10 mouse cellular contexts compared by ENCODE assay signal in genomic region chr15:80253530-80253929, GRCm38 (mm10). TPM values are rescaled to one million over a fixed set of nuclear protein-coding genes. Genes with fewer than 3 reads are reported as not detected.
DNase-seq lines count a peak whose midpoint lies in the region; ATAC-seq lines count a peak whose summit lies in the region.
"Had no signal": no experiment of that assay in that cellular context is flagged by ENCODE, and none has a peak within 500 bp of the region (broad histone marks: within the 10 kb centered on the region; RNA-seq: fewer than 3 reads in every experiment).

No protein-coding gene starts in this region.

- peaks cover 65% of the 10 kb centered on the region for H3K36me3 ChIP-seq in kidney, embryonic 15.5 days
- peaks cover 11% of the 10 kb centered on the region for H3K36me3 ChIP-seq in embryonic facial prominence, embryonic 11.5 days (replicated peaks; ENCODE audit: control insufficient read depth, insufficient read depth, low read depth, low read length)
- peaks cover 31% of the 10 kb centered on the region for H3K36me3 ChIP-seq in midbrain, embryonic 16.5 days (ENCODE audit: control insufficient read depth, insufficient read depth, low read length)

- no peak for ATAC-seq in kidney, embryonic 15.5 days (replicated peaks; ENCODE audit: low FRiP score)
- no peak for ATAC-seq in embryonic facial prominence, embryonic 11.5 days (replicated peaks; ENCODE audit: insufficient number of reproducible peaks, low FRiP score, low TSS enrichment, low read depth)
- no peak for ATAC-seq in midbrain, embryonic 16.5 days
- ATAC-seq in inflammation-experienced regulatory T-cells, adult 6 months = no peak

- 16% methylated on average over 2 of the region's 2 CpGs for WGBS in kidney, embryonic 15.5 days
- WGBS in embryonic facial prominence, embryonic 11.5 days = 32% methylated on average over 2 of the region's 2 CpGs
- 47% methylated on average over 2 of the region's 2 CpGs for WGBS in midbrain, embryonic 16.5 days

- peaks cover 43% of the 10 kb centered on the region for H3K4me1 ChIP-seq in kidney, embryonic 15.5 days
- no peaks in the 10 kb centered on the region; the same call in 1 of the 2 replicates for H3K4me1 ChIP-seq in embryonic facial prominence, embryonic 11.5 days (ENCODE audit: control insufficient read depth, insufficient read depth, low read length)
- H3K4me1 ChIP-seq in midbrain, embryonic 16.5 days (ENCODE audit: control insufficient read depth, insufficient read depth, low read length) = peaks cover 26% of the 10 kb centered on the region

- no peak for DNase-seq in kidney, adult 18-20 months
- peak; percentile 80 for DNase-seq in embryonic facial prominence, embryonic 11.5 days (ENCODE audit: low spot score)
- DNase-seq in hindlimb bud, embryonic 11.5 days (ENCODE audit: extremely low spot score, low read depth, low spot score) = peak; percentile 63
- no peak for DNase-seq in adrenal gland, postnatal 25 days
- DNase-seq in ovary, adult 18-20 months (ENCODE audit: low spot score) = no peak

- H3K9me3 ChIP-seq in kidney, embryonic 15.5 days (replicated peaks) = no peaks in the 10 kb centered on the region
- H3K9me3 ChIP-seq in embryonic facial prominence, embryonic 11.5 days (replicated peaks; ENCODE audit: control insufficient read depth, low read length) = no peaks in the 10 kb centered on the region
- no peaks in the 10 kb centered on the region for H3K9me3 ChIP-seq in midbrain, embryonic 16.5 days (replicated peaks; ENCODE audit: control insufficient read depth, low read length, poor library complexity, severe bottlenecking)
- H3K9me3 ChIP-seq: megakaryocyte, embryonic 14.5 days had no signal

- peak overlapping the region; percentile 98 for H3K27ac ChIP-seq in kidney, embryonic 15.5 days
- H3K27ac ChIP-seq in embryonic facial prominence, embryonic 11.5 days (replicated peaks; ENCODE audit: low read depth, low read length) = peak overlapping the region; percentile 70; the same call in 1 of the 2 replicates
- H3K27ac ChIP-seq in midbrain, embryonic 16.5 days (ENCODE audit: low read length) = peak overlapping the region; percentile 97

- peak overlapping the region; percentile 88 for H3K4me2 ChIP-seq in kidney, embryonic 15.5 days
- no peak overlapping the region for H3K4me2 ChIP-seq in embryonic facial prominence, embryonic 11.5 days (ENCODE audit: low read depth, low read length)
- H3K4me2 ChIP-seq in midbrain, embryonic 16.5 days (ENCODE audit: low read length) = no peak overlapping the region

- 0 out of 2 replicates have a peak overlapping the region, but pooled peaks have one; percentile 57 for H3K9ac ChIP-seq in kidney, embryonic 15.5 days
- no peak overlapping the region for H3K9ac ChIP-seq in embryonic facial prominence, embryonic 11.5 days (replicated peaks; ENCODE audit: low read length)
- H3K9ac ChIP-seq in midbrain, embryonic 16.5 days (ENCODE audit: low read depth, low read length) = no peak overlapping the region

- H3K27me3 ChIP-seq in kidney, embryonic 15.5 days = no peaks in the 10 kb centered on the region
- H3K27me3 ChIP-seq in embryonic facial prominence, embryonic 11.5 days (ENCODE audit: control insufficient read depth, insufficient read depth, low read length) = no peaks in the 10 kb centered on the region
- H3K27me3 ChIP-seq in midbrain, embryonic 16.5 days (ENCODE audit: control insufficient read depth, insufficient read depth, low read depth, low read length) = no peaks in the 10 kb centered on the region
- H3K27me3 ChIP-seq: megakaryocyte, embryonic 14.5 days had no signal

- no peak overlapping the region for H3K4me3 ChIP-seq in kidney, embryonic 15.5 days (replicated peaks)
- H3K4me3 ChIP-seq in embryonic facial prominence, embryonic 11.5 days (ENCODE audit: low read depth, low read length) = no peak overlapping the region
- no peak overlapping the region for H3K4me3 ChIP-seq in midbrain, embryonic 16.5 days (ENCODE audit: low read depth, low read length)

RNA-seq across cellular contexts. Expression of gene Atf4, which starts 1.5 kb away (rescaled TPM):
- polyA plus RNA-seq in kidney, embryonic 15.5 days (2015; fragmentation: Nextera tagmentation; extraction: Ambion mirVana) = 127 and 131 TPM in 2 replicates
- polyA plus RNA-seq in embryonic facial prominence, embryonic 11.5 days (2014; fragmentation: Nextera tagmentation; extraction: Ambion mirVana) = 120 and 123 TPM in 2 replicates
- 125 and 131 TPM in 2 replicates for polyA plus RNA-seq in midbrain, embryonic 16.5 days (2015; fragmentation: Nextera tagmentation; extraction: Ambion mirVana)
- polyA plus RNA-seq in inflammation-experienced regulatory T-cells, adult 6 months (2017; shearing (Covaris generic)) = 10 to 100 TPM; 78.7 to 96.6 (median 84.8) TPM
- total RNA-seq in adrenal gland, postnatal 25 days (2021) = 194 and 214 TPM in 2 replicates

RNA-seq across cellular contexts. Expression of gene Rps19bp1, which starts 10.6 kb away (rescaled TPM):
- 57.3 and 58.8 TPM in 2 replicates for polyA plus RNA-seq in kidney, embryonic 15.5 days (2015; fragmentation: Nextera tagmentation; extraction: Ambion mirVana)
- 81.3 and 83.1 TPM in 2 replicates for polyA plus RNA-seq in embryonic facial prominence, embryonic 11.5 days (2014; fragmentation: Nextera tagmentation; extraction: Ambion mirVana)
- polyA plus RNA-seq in midbrain, embryonic 16.5 days (2015; fragmentation: Nextera tagmentation; extraction: Ambion mirVana) = 74.9 and 79.6 TPM in 2 replicates
- 10 to 100 TPM; 19.9 to 24.4 (median 21.7) TPM for polyA plus RNA-seq in inflammation-experienced regulatory T-cells, adult 6 months (2017; shearing (Covaris generic))
- total RNA-seq in adrenal gland, postnatal 25 days (2021) = 36.2 and 37.9 TPM in 2 replicates

RNA-seq across cellular contexts. Expression of gene AC140267.1, which starts 17.9 kb away (rescaled TPM):
- not detected in 2 replicates for polyA plus RNA-seq in kidney, embryonic 15.5 days (2015; fragmentation: Nextera tagmentation; extraction: Ambion mirVana)
- not detected in 2 replicates for polyA plus RNA-seq in embryonic facial prominence, embryonic 11.5 days (2014; fragmentation: Nextera tagmentation; extraction: Ambion mirVana)
- 5.5 TPM in 1 of 2 replicates, not detected in the other for polyA plus RNA-seq in midbrain, embryonic 16.5 days (2015; fragmentation: Nextera tagmentation; extraction: Ambion mirVana)
- 10 to 100 TPM in 1 of 3 experiments, not detected in 2; 10.7 TPM for polyA plus RNA-seq in inflammation-experienced regulatory T-cells, adult 6 months (2017; shearing (Covaris generic))
- total RNA-seq in adrenal gland, postnatal 25 days (2021) = 16.0 TPM in 1 of 2 replicates, not detected in the other
- polyA plus RNA-seq: urinary bladder, adult 2 months had no signal

RNA-seq across cellular contexts. Expression of gene Mief1, which starts 19.7 kb away (rescaled TPM):
- 35.3 and 37.6 TPM in 2 replicates for polyA plus RNA-seq in kidney, embryonic 15.5 days (2015; fragmentation: Nextera tagmentation; extraction: Ambion mirVana)
- 35.7 and 36.7 TPM in 2 replicates for polyA plus RNA-seq in embryonic facial prominence, embryonic 11.5 days (2014; fragmentation: Nextera tagmentation; extraction: Ambion mirVana)
- polyA plus RNA-seq in midbrain, embryonic 16.5 days (2015; fragmentation: Nextera tagmentation; extraction: Ambion mirVana) = 35.2 and 37.4 TPM in 2 replicates
- 10 to 100 TPM; 29.1 to 39.4 (median 34.2) TPM for polyA plus RNA-seq in inflammation-experienced regulatory T-cells, adult 6 months (2017; shearing (Covaris generic))
- 40.2 and 50.5 TPM in 2 replicates for total RNA-seq in adrenal gland, postnatal 25 days (2021)

RNA-seq across cellular contexts. Expression of gene Cacna1i, which starts 33.5 kb away (rescaled TPM):
- 0.03 TPM in 1 of 2 replicates, not detected in the other for polyA plus RNA-seq in kidney, embryonic 15.5 days (2015; fragmentation: Nextera tagmentation; extraction: Ambion mirVana)
- 0.11 TPM in 1 of 2 replicates, not detected in the other for polyA plus RNA-seq in embryonic facial prominence, embryonic 11.5 days (2014; fragmentation: Nextera tagmentation; extraction: Ambion mirVana)
- polyA plus RNA-seq in midbrain, embryonic 16.5 days (2015; fragmentation: Nextera tagmentation; extraction: Ambion mirVana) = 1.0 and 1.4 TPM in 2 replicates
- polyA plus RNA-seq in inflammation-experienced regulatory T-cells, adult 6 months (2017; shearing (Covaris generic)) = under 1 TPM in 1 of 3 experiments, not detected in 2; 0.04 TPM
- 0.94 and 1.6 TPM in 2 replicates for total RNA-seq in adrenal gland, postnatal 25 days (2021)

Comparison
In these comparisons a context has a peak if more than half of its experiments do, and no peak if none do; other contexts are left out.
1. DNase-seq: peak in embryonic facial prominence, embryonic 11.5 days (single experiment) and hindlimb bud, embryonic 11.5 days (single experiment); none in kidney, adult 18-20 months (single experiment), adrenal gland, postnatal 25 days (single experiment) and ovary, adult 18-20 months (single experiment).
2. Peak in every context shown above with its lines, with median percentiles within 50 percentile points of each other: H3K27ac ChIP-seq.